Mouse (Mus musculus) liver, embryonic 14.5 days (tissue): ENCODE measurements around the gene Mrpl22.

Experiments
- CTCF ChIP-seq: IDR thresholded peaks from 2 replicates; pipeline ENCODE4 v1.5.1; 2016; ENCODE audit warnings: antibody characterized with exemption, low read depth, control low read depth
- EP300 ChIP-seq: IDR thresholded peaks from 2 replicates; pipeline ENCODE4 v1.6.1; 2016; ENCODE audit warnings: antibody characterized with exemption, low read depth

GRCm38 (mm10) chr11:58211062-58211681 lies 39.7 kb downstream of the Mrpl22 start:
- no peak for TF ChIP-seq EP300
- TF ChIP-seq CTCF, result no peak
